Mouse (Mus musculus) ES-Bruce4 (cell line): ENCODE results near the gene Spats2.

Experiments
- CTCF ChIP-seq: IDR thresholded peaks from one replicate; pipeline ENCODE4 v1.8.1; 2011; ENCODE audit warnings: low read depth, low read length
- EP300 ChIP-seq: IDR thresholded peaks from 2 replicates; pipeline ENCODE4 v1.6.1; 2011; ENCODE audit warnings: low read depth, low read length; ENCODE audit not compliant: insufficient read depth
- POLR2A ChIP-seq: IDR thresholded peaks from one replicate; pipeline ENCODE4 v1.8.1; 2011; ENCODE audit warnings: low read length; ENCODE audit not compliant: insufficient read depth

DNA sequence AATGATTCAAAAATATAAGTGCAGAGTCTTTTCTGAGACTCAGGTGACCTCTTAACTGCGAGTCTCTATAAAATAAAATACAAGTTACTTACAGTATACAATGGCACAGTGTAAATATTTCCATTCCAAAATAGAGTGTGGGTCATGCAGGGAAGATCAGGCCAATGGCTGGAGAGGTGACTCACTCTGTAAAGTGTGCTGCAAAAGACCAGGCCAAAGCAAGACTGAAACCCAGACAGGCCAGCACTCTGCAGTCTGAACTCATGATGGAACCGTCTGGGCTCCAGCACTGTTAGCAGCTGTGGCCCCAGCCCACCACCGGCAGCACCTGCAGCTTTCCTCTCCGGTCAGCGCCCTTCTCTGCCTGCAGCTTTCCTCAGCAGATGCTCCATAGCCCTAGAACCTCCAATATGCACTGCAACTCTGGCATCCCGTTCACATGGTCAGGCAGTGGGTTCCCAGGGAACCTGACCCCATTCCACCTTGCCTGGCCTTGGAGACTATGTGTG, 129.6 kb downstream of the Spats2 start:
- TF ChIP-seq EP300 (no peak), CTCF (no peak), POLR2A (no peak)
